Mouse (Mus musculus) small intestine, adult 10 weeks (tissue): Measurements from ENCODE around the gene Syt10. TPM values are rescaled to one million over a fixed set of nuclear protein-coding genes. Genes with fewer than 3 reads are reported as not detected.

Source experiments
- polyA plus RNA-seq: library from polyadenylated mRNA; stranded (reverse); fragments of 350-450 nt; fragmentation: Illumina TruSeq; extraction: RNeasy Lipid Tissue Mini Kit (QIAGEN cat#74804); gene quantifications from one replicate; pipeline ENCODE4 v1.2.3, GENCODE M21; 2014; ENCODE audit warnings: low replicate concordance

Gene Syt10
- polyA plus RNA-seq: not detected

DNA sequence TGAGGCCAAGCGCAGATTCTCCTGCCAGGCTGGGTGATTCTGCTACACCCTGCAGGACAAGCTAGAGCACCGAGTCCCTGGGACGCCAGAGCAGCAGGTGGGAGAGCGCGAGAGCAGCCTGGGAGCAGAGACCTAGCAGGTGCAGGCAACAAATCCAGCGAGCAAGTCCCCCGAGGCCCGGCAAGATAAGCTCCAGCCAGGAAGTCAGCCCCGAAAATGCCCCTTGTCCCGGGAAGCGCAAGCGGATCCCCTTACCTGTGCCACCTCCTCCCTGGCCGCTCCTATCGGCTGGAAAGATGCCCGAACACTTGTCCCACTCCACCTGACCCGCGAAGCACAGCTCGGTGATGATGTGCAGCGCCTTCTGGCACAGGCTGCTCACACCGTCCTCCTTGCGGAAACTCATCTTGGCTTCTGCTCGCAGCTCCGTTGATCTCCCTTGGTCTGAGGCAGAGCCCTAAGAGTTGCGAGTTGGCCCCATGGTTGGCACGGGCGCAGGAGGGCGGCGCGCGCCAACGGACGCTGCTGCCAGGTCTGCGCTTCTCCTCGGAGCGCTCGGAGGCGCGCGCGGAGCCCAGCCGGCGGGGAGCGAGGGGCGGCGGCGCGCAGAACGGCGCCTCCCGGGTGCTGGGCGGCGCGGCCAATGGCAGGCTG lies at the start of gene Syt10:
TSS of gene Syt10 (minus strand) at position 497 of the 654 bp plus-strand sequence.

Other genes starting within 250 kb of the Syt10 start
- gene Rabl2, start 249.9 kb downstream of the Syt10 start, polyA plus RNA-seq: 1.2 TPM